Mouse (Mus musculus): ENCODE measurements around the gene Ncor2. TPM values are rescaled to one million over a fixed set of nuclear protein-coding genes. Genes with fewer than 3 reads are reported as not detected.

Ncor2 gene
- polyA plus RNA-seq, 1 experiment from 2014 or later: 30.5 TPM

- H3K4me3 ChIP-seq: peak overlapping the region; percentile 77; the same call in 1 of the 2 replicates
- 30% methylated on average over 5 of the region's 5 CpGs for WGBS
- peak overlapping the region; percentile 82 for H3K4me2 ChIP-seq
- H3K36me3 ChIP-seq: no peaks in the 10 kb centered on the region
- ATAC-seq (ENCODE audit: borderline replicate concordance, extremely low read depth, low FRiP score, low TSS enrichment): no peak
- H3K27ac ChIP-seq: no peak overlapping the region
- H3K27me3 ChIP-seq: no peaks in the 10 kb centered on the region
- no peak overlapping the region for H3K9ac ChIP-seq
- H3K4me1 ChIP-seq: peaks cover 77% of the 10 kb centered on the region
- H3K9me3 ChIP-seq: no peaks in the 10 kb centered on the region
Measured at GRCm38 (mm10) chr5:125176370-125176766, 2.7 kb downstream of the Ncor2 start.

GRCm38 (mm10) chr5:125175673-125176369 lies 3.2 kb downstream of the Ncor2 start:
- Histone ChIP-seq H3K4me2 (peak overlapping the region; percentile 82; the same call in 1 of the 2 replicates), H3K9me3 (no peaks in the 10 kb centered on the region), H3K36me3 (no peaks in the 10 kb centered on the region), H3K4me3 (no peak overlapping the region), H3K27ac (peak overlapping the region; percentile 53), H3K4me1 (peaks cover 79% of the 10 kb centered on the region), H3K27me3 (no peaks in the 10 kb centered on the region), H3K9ac (no peak overlapping the region)
- no peak for ATAC-seq (ENCODE audit: borderline replicate concordance, extremely low read depth, low FRiP score, low TSS enrichment)
- 64% methylated on average over 9 of the region's 9 CpGs for WGBS

DNA sequence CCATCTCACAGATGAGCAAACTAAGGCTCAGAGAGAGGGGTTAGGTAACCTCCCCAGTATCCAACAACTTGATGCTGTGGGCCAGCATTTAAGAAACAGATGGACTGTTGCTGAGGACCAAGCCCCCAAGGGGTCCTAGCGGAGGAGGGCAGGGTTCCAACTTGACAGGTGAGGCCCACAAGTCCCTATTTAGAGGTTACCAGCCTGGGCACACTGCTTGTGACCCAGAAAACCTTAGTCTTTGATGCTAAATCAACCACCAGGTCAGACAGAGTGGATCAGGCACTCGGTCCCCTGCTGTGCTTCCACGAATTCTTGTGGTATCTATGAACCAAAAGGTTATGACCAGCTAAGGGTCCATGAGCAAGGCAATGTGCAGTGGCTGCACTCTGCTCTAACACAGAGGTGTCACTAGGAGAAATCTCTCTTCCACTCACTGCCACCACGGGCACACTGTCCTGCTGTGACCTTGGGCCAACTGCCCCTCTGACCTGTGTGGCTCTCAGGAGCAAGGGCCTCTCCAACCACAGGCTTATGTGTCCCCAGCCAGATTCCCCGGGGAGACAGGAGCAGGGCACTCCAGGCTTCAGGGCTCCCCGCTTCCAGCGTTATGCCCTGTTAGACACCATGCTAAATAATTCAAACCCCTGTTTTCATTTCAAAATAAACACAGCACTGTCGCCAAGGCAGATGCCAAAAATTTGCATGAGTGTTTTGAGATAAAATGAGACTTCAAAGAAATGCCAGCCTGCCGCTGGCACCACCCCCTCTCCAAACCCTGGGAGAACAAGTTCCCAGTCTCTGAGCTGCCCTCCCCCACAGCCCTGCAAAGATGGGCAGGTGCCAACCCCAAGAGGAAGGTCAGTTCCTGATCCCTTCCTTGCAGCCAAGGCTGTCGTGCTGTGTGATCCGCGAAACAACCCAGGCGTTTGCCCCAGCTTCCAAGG lies 4.0 kb downstream of the Ncor2 start:
- WGBS: 37% methylated on average over 13 of the region's 13 CpGs
- H3K27ac ChIP-seq: peak overlapping the region; percentile 53
- no peak for ATAC-seq (ENCODE audit: borderline replicate concordance, extremely low read depth, low FRiP score, low TSS enrichment)
- no peaks in the 10 kb centered on the region for H3K9me3 ChIP-seq
- H3K4me2 ChIP-seq: peak overlapping the region; percentile 29; the same call in 1 of the 2 replicates
- H3K27me3 ChIP-seq: no peaks in the 10 kb centered on the region
- H3K4me1 ChIP-seq: peaks cover 80% of the 10 kb centered on the region
- H3K9ac ChIP-seq: no peak overlapping the region
- no peaks in the 10 kb centered on the region for H3K36me3 ChIP-seq
- H3K4me3 ChIP-seq: no peak overlapping the region

DNA sequence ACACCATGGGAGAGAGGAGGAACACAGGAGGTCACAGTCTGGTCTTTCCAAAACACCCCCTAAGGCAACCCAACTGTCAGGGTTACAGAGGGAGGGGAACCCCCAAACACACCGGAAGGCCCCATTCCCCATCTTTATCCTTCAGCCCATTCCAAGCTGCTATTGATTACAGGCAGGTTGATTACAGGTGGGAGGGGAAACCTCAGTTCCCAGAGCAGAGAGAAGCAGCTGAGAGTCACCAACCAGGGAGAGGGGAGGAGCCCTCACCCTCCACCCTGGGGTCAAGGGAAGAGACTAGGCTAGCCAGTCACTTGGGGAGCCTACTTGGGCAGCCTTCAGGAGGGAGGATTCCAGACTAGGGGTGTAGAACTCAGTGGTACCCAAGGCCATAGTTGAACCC lies 5.2 kb downstream of the Ncor2 start:
- no peak overlapping the region for H3K4me2 ChIP-seq
- no peak overlapping the region for H3K4me3 ChIP-seq
- H3K36me3 ChIP-seq: no peaks in the 10 kb centered on the region
- WGBS: 91% methylated on average over 1 of the region's 1 CpGs
- no peak overlapping the region for H3K9ac ChIP-seq
- peaks cover 81% of the 10 kb centered on the region for H3K4me1 ChIP-seq
- H3K27me3 ChIP-seq: no peaks in the 10 kb centered on the region
- no peak for ATAC-seq (ENCODE audit: borderline replicate concordance, extremely low read depth, low FRiP score, low TSS enrichment)
- H3K27ac ChIP-seq: peak overlapping the region; percentile 70
- no peaks in the 10 kb centered on the region for H3K9me3 ChIP-seq

DNA sequence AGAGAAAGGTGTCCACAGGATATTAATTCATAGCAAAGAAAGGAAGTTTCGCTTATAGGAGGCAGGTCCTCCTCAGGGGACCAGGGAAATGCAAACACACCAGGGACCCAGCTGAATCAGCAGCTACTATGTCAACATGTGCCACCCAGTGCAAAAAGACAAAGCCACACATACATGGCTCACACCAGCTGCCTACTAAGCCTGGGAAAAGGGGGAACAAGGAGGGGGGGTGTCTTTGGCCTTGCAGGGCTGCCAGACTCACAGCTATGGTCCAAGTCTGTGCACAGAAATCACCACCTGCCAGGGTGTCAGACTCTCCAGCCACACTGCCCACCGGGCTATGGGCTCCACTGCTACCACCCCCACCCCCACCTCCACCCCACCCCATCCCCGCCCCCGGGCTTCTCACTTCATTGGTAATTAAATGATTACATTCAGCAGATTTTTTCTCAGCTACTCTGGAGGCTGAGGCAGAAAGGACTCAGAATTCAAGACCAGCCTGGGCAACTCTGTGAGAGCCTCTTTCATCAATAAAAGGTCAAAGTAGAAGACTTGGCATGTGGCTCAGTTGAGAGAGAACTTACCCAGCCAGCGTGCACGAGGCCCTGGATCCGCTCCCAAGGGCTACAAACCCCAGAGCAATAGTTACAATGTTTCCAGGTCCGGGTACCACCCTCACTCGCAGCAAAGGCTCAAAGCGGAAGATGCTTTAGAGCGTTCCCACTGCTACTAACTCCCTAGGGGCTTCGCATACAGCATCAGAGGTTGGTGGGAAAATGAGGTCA lies 6.0 kb downstream of the Ncor2 start:
- H3K4me1 ChIP-seq: peaks cover 86% of the 10 kb centered on the region
- H3K9ac ChIP-seq: no peak overlapping the region
- H3K4me3 ChIP-seq: no peak overlapping the region
- H3K27ac ChIP-seq: peak overlapping the region; percentile 70
- H3K36me3 ChIP-seq: no peaks in the 10 kb centered on the region
- 55% methylated on average over 12 of the region's 12 CpGs for WGBS
- no peak for ATAC-seq (ENCODE audit: borderline replicate concordance, extremely low read depth, low FRiP score, low TSS enrichment)
- peak overlapping the region; percentile 5; the same call in 1 of the 2 replicates for H3K4me2 ChIP-seq
- H3K9me3 ChIP-seq: no peaks in the 10 kb centered on the region
- H3K27me3 ChIP-seq: no peaks in the 10 kb centered on the region

- H3K9me3 ChIP-seq: no peaks in the 10 kb centered on the region
- no peak for ATAC-seq (ENCODE audit: borderline replicate concordance, extremely low read depth, low FRiP score, low TSS enrichment)
- peaks cover 90% of the 10 kb centered on the region for H3K4me1 ChIP-seq
- no peaks in the 10 kb centered on the region for H3K36me3 ChIP-seq
- no peak overlapping the region for H3K9ac ChIP-seq
- no peak overlapping the region for H3K4me2 ChIP-seq
- no peaks in the 10 kb centered on the region for H3K27me3 ChIP-seq
- 0 out of 2 replicates have a peak overlapping the region, but pooled peaks have one; percentile 30 for H3K27ac ChIP-seq
- WGBS: 38% methylated on average over 6 of the region's 6 CpGs
- no peak overlapping the region for H3K4me3 ChIP-seq
Measured at GRCm38 (mm10) chr5:125171259-125171658, 7.8 kb downstream of the Ncor2 start.

- peaks cover 90% of the 10 kb centered on the region for H3K4me1 ChIP-seq
- no peaks in the 10 kb centered on the region for H3K36me3 ChIP-seq
- no peaks in the 10 kb centered on the region for H3K9me3 ChIP-seq
- H3K27me3 ChIP-seq: no peaks in the 10 kb centered on the region
- no peak for ATAC-seq (ENCODE audit: borderline replicate concordance, extremely low read depth, low FRiP score, low TSS enrichment)
- 72% methylated on average over 11 of the region's 11 CpGs for WGBS
- no peak overlapping the region for H3K9ac ChIP-seq
- no peak overlapping the region for H3K4me3 ChIP-seq
- no peak overlapping the region for H3K4me2 ChIP-seq
- H3K27ac ChIP-seq: no peak overlapping the region
Measured at GRCm38 (mm10) chr5:125170107-125170842, 8.7 kb downstream of the Ncor2 start.

GRCm38 (mm10) chr5:125168101-125168500 lies 10.9 kb downstream of the Ncor2 start:
- ATAC-seq (ENCODE audit: borderline replicate concordance, extremely low read depth, low FRiP score, low TSS enrichment): no peak
- H3K4me2 ChIP-seq: no peak overlapping the region
- no peaks in the 10 kb centered on the region for H3K36me3 ChIP-seq
- H3K4me3 ChIP-seq: no peak overlapping the region
- no peak overlapping the region for H3K27ac ChIP-seq
- peaks cover 92% of the 10 kb centered on the region for H3K4me1 ChIP-seq
- no peak overlapping the region for H3K9ac ChIP-seq
- H3K9me3 ChIP-seq: no peaks in the 10 kb centered on the region
- 64% methylated on average over 7 of the region's 7 CpGs for WGBS
- no peaks in the 10 kb centered on the region for H3K27me3 ChIP-seq

GRCm38 (mm10) chr5:125167524-125167923 lies 11.5 kb downstream of the Ncor2 start:
- WGBS: 77% methylated on average over 5 of the region's 5 CpGs
- Histone ChIP-seq H3K36me3 (no peaks in the 10 kb centered on the region), H3K4me1 (peaks cover 91% of the 10 kb centered on the region), H3K4me3 (no peak overlapping the region), H3K9ac (no peak overlapping the region), H3K4me2 (no peak overlapping the region), H3K9me3 (no peaks in the 10 kb centered on the region), H3K27me3 (no peaks in the 10 kb centered on the region), H3K27ac (no peak overlapping the region)
- no peak for ATAC-seq (ENCODE audit: borderline replicate concordance, extremely low read depth, low FRiP score, low TSS enrichment)

DNA sequence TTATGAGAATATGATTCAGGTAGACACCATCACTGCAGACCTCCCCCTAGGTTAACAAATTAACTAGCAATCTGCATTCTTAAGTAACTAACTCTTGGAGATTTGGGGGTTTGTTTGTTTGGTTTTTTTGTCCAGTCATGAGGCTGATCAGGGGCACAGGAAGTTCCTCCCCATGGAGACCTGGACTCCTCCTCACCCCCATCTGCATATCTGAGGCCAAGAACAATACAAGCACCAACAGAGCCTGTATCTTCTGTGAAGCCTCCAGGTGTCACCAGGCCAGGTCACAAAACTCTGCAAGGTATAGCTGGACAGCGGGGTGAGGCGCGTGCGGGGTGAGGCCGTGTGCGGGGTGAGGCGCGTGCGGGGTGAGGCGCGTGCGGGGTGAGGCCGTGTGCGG lies 13.0 kb downstream of the Ncor2 start:
- Histone ChIP-seq H3K9me3 (no peaks in the 10 kb centered on the region), H3K27ac (peak overlapping the region; percentile 78; the same call in 1 of the 2 replicates), H3K4me1 (peaks cover 78% of the 10 kb centered on the region), H3K27me3 (no peaks in the 10 kb centered on the region), H3K4me3 (no peak overlapping the region), H3K4me2 (no peak overlapping the region), H3K36me3 (no peaks in the 10 kb centered on the region), H3K9ac (no peak overlapping the region)
- 87% methylated on average over 14 of the region's 14 CpGs for WGBS
- ATAC-seq (ENCODE audit: borderline replicate concordance, extremely low read depth, low FRiP score, low TSS enrichment): no peak

Measured in lung, embryonic 15.5 days (tissue).